Mouse (Mus musculus) ES-E14 (cell line): ENCODE results near the gene Sorcs3.

ENCODE experiments used
- CHD2 ChIP-seq: IDR thresholded peaks from 2 replicates; pipeline ENCODE4 v1.6.1; 2014; ENCODE audit warnings: mild to moderate bottlenecking, low read depth, low read length, inconsistent platforms
- HCFC1 ChIP-seq: IDR thresholded peaks from 2 replicates; pipeline ENCODE4 v1.6.1; 2012; ENCODE audit warnings: low read length, inconsistent platforms, borderline replicate concordance; ENCODE audit not compliant: insufficient read depth
- MAFK ChIP-seq: IDR thresholded peaks from 2 replicates; pipeline ENCODE4 v1.6.1; 2014; ENCODE audit warnings: mild to moderate bottlenecking, low read depth, low read length, inconsistent platforms; ENCODE audit not compliant: insufficient read depth
- ZC3H11A ChIP-seq: IDR thresholded peaks from 2 replicates; pipeline ENCODE4 v1.6.1; 2012; ENCODE audit warnings: low read depth, mild to moderate bottlenecking, inconsistent platforms, low read length, borderline replicate concordance
- ZNF384 ChIP-seq: IDR thresholded peaks from 2 replicates; pipeline ENCODE4 v1.6.1; 2012; ENCODE audit warnings: low read depth, low read length, inconsistent platforms

- TF ChIP-seq CHD2 (no peak), ZC3H11A (no peak), MAFK (no peak), ZNF384 (no peak), HCFC1 (no peak)
Measured at GRCm38 (mm10) chr19:48584938-48585560, 379.2 kb downstream of the Sorcs3 start.
